Mouse (Mus musculus): ENCODE results near the gene Slc17a7. TPM values are rescaled to one million over a fixed set of nuclear protein-coding genes. Genes with fewer than 3 reads are reported as not detected.
"Not testable (repeated sequence)": the region's sequence is repeated elsewhere in the genome, so short reads cannot be mapped to it uniquely, and the experiment has no call there.

The Slc17a7 gene
- polyA plus RNA-seq, 1 experiment from 2014 or later: 1.2 TPM

- WGBS: 88% methylated on average over 3 of the region's 3 CpGs
Observed at GRCm38 (mm10) chr7:45160866-45161265, 2.9 kb upstream of the Slc17a7 start.

GRCm38 (mm10) chr7:45161612-45162473 lies 1.9 kb upstream of the Slc17a7 start:
- Histone ChIP-seq H3K9me3 (replicated peaks) (no peaks in the 10 kb centered on the region), H3K27ac (peak overlapping the region; percentile 35; the same call in 1 of the 2 replicates), H3K36me3 (peaks cover 35% of the 10 kb centered on the region), H3K27me3 (peaks cover 45% of the 10 kb centered on the region), H3K4me2 (replicated peaks) (peak overlapping the region; percentile 64), H3K4me3 (peak overlapping the region; percentile 33), H3K4me1 (peaks cover 15% of the 10 kb centered on the region), H3K9ac (no peak overlapping the region)
- peak; percentile 84 for ATAC-seq (ENCODE audit: low FRiP score)
- 7% methylated on average over 29 of the region's 35 CpGs for WGBS

More at GRCm38 (mm10) chr7:45160866-45161265, 2.9 kb upstream of the Slc17a7 start:
- H3K4me1 ChIP-seq: peaks cover 15% of the 10 kb centered on the region
- no peak for ATAC-seq (ENCODE audit: low FRiP score)
- no peak overlapping the region for H3K4me2 ChIP-seq (replicated peaks)
- H3K27me3 ChIP-seq: peaks cover 35% of the 10 kb centered on the region
- H3K9me3 ChIP-seq (replicated peaks): no peaks in the 10 kb centered on the region
- peaks cover 35% of the 10 kb centered on the region for H3K36me3 ChIP-seq
- no peak overlapping the region for H3K27ac ChIP-seq
- H3K4me3 ChIP-seq: no peak overlapping the region
- H3K9ac ChIP-seq: no peak overlapping the region

- no peak overlapping the region for H3K27ac ChIP-seq
- H3K4me3 ChIP-seq: peak overlapping the region; percentile 33
- ATAC-seq (ENCODE audit: low FRiP score): no peak
Observed at GRCm38 (mm10) chr7:45162551-45162950, 1.2 kb upstream of the Slc17a7 start.

GRCm38 (mm10) chr7:45162996-45163615 lies 643 bp upstream of the Slc17a7 start:
- Histone ChIP-seq H3K27me3 (peaks cover 58% of the 10 kb centered on the region), H3K4me1 (peaks cover 27% of the 10 kb centered on the region), H3K4me3 (0 out of 2 replicates have a peak overlapping the region, but pooled peaks have one; percentile 36), H3K36me3 (peaks cover 25% of the 10 kb centered on the region), H3K9me3 (replicated peaks) (no peaks in the 10 kb centered on the region), H3K4me2 (replicated peaks) (no peak overlapping the region), H3K9ac (no peak overlapping the region), H3K27ac (no peak overlapping the region)
- no peak for ATAC-seq (ENCODE audit: low FRiP score)
- 74% methylated on average over 9 of the region's 9 CpGs for WGBS

More at GRCm38 (mm10) chr7:45162551-45162950, 1.2 kb upstream of the Slc17a7 start:
- peaks cover 52% of the 10 kb centered on the region for H3K27me3 ChIP-seq
- 21% methylated on average over 6 of the region's 6 CpGs for WGBS
- no peak overlapping the region for H3K9ac ChIP-seq
- peak overlapping the region; percentile 64 for H3K4me2 ChIP-seq (replicated peaks)
- H3K9me3 ChIP-seq (replicated peaks): no peaks in the 10 kb centered on the region
- peaks cover 22% of the 10 kb centered on the region for H3K4me1 ChIP-seq
- peaks cover 30% of the 10 kb centered on the region for H3K36me3 ChIP-seq

- no peak overlapping the region for H3K9ac ChIP-seq
- peaks cover 6% of the 10 kb centered on the region for H3K9me3 ChIP-seq (replicated peaks)
- ATAC-seq (ENCODE audit: low FRiP score): no peak
- H3K27me3 ChIP-seq: peaks cover 75% of the 10 kb centered on the region
- no peak overlapping the region for H3K27ac ChIP-seq
- WGBS: 61% methylated on average over 5 of the region's 5 CpGs
- peaks cover 8% of the 10 kb centered on the region; the same call in 1 of the 2 replicates for H3K36me3 ChIP-seq
- H3K4me1 ChIP-seq: peaks cover 34% of the 10 kb centered on the region
- H3K4me2 ChIP-seq (replicated peaks): no peak overlapping the region
- no peak overlapping the region for H3K4me3 ChIP-seq
Observed at GRCm38 (mm10) chr7:45164833-45165232, 1.1 kb downstream of the Slc17a7 start.

- Histone ChIP-seq H3K4me3 (no peak overlapping the region), H3K9me3 (replicated peaks) (peaks cover 12% of the 10 kb centered on the region), H3K4me1 (peaks cover 34% of the 10 kb centered on the region), H3K4me2 (replicated peaks) (no peak overlapping the region), H3K36me3 (no peaks in the 10 kb centered on the region; the same call in 1 of the 2 replicates), H3K27me3 (peaks cover 84% of the 10 kb centered on the region), H3K27ac (no peak overlapping the region), H3K9ac (no peak overlapping the region)
- 41% methylated on average over 11 of the region's 11 CpGs for WGBS
- no peak for ATAC-seq (ENCODE audit: low FRiP score)
Observed at GRCm38 (mm10) chr7:45165701-45166100, 2.0 kb downstream of the Slc17a7 start.

GRCm38 (mm10) chr7:45166950-45167401 lies 3.2 kb downstream of the Slc17a7 start:
- ATAC-seq (ENCODE audit: low FRiP score): no peak
- Histone ChIP-seq H3K9ac (peak overlapping the region; percentile 27; the same call in 1 of the 2 replicates), H3K9me3 (replicated peaks) (peaks cover 12% of the 10 kb centered on the region), H3K4me1 (peaks cover 34% of the 10 kb centered on the region), H3K36me3 (no peaks in the 10 kb centered on the region), H3K27ac (no peak overlapping the region), H3K4me2 (replicated peaks) (no peak overlapping the region), H3K4me3 (no peak overlapping the region), H3K27me3 (peaks cover 95% of the 10 kb centered on the region)
- WGBS: 38% methylated on average over 5 of the region's 10 CpGs

GRCm38 (mm10) chr7:45167761-45168445 lies 4.2 kb downstream of the Slc17a7 start:
- WGBS: 2% methylated on average over 19 of the region's 19 CpGs
- no peak overlapping the region for H3K27ac ChIP-seq
- H3K4me1 ChIP-seq: peaks cover 26% of the 10 kb centered on the region
- ATAC-seq (ENCODE audit: low FRiP score): peak; percentile 36; the same call in 1 of the 2 replicates
- H3K9ac ChIP-seq: peak overlapping the region; percentile 9; the same call in 1 of the 2 replicates
- H3K9me3 ChIP-seq (replicated peaks): peaks cover 12% of the 10 kb centered on the region
- H3K36me3 ChIP-seq: no peaks in the 10 kb centered on the region
- no peak overlapping the region for H3K4me3 ChIP-seq
- H3K4me2 ChIP-seq (replicated peaks): peak overlapping the region; percentile 1
- peaks cover 98% of the 10 kb centered on the region for H3K27me3 ChIP-seq

GRCm38 (mm10) chr7:45168656-45169055 lies 4.9 kb downstream of the Slc17a7 start:
- Histone ChIP-seq H3K27me3 (peaks cover 96% of the 10 kb centered on the region), H3K27ac (no peak overlapping the region), H3K4me3 (peak overlapping the region; percentile 6; the same call in 1 of the 2 replicates), H3K9me3 (replicated peaks) (peaks cover 12% of the 10 kb centered on the region), H3K4me2 (replicated peaks) (peak overlapping the region; percentile 26; the same call in 1 of the 2 replicates), H3K4me1 (peaks cover 25% of the 10 kb centered on the region), H3K9ac (no peak overlapping the region), H3K36me3 (no peaks in the 10 kb centered on the region)
- 3% methylated on average over 24 of the region's 24 CpGs for WGBS
- ATAC-seq (ENCODE audit: low FRiP score): no peak

- H3K27me3 ChIP-seq: peaks cover 96% of the 10 kb centered on the region
- H3K27ac ChIP-seq: no peak overlapping the region
- no peak overlapping the region for H3K4me2 ChIP-seq (replicated peaks)
- peaks cover 20% of the 10 kb centered on the region for H3K4me1 ChIP-seq
- H3K9ac ChIP-seq: no peak overlapping the region
- no peaks in the 10 kb centered on the region for H3K36me3 ChIP-seq
- ATAC-seq (ENCODE audit: low FRiP score): no peak
- 95% methylated on average over 3 of the region's 3 CpGs for WGBS
- H3K4me3 ChIP-seq: no peak overlapping the region
- peaks cover 12% of the 10 kb centered on the region for H3K9me3 ChIP-seq (replicated peaks)
Observed at GRCm38 (mm10) chr7:45169495-45169894, 5.7 kb downstream of the Slc17a7 start.

GRCm38 (mm10) chr7:45172974-45173373 lies 9.2 kb downstream of the Slc17a7 start:
- no peak overlapping the region for H3K4me3 ChIP-seq
- H3K36me3 ChIP-seq: no peaks in the 10 kb centered on the region
- peaks cover 24% of the 10 kb centered on the region for H3K4me1 ChIP-seq
- H3K4me2 ChIP-seq (replicated peaks): no peak overlapping the region
- WGBS: 66% methylated on average over 7 of the region's 7 CpGs
- H3K9me3 ChIP-seq (replicated peaks): peaks cover 12% of the 10 kb centered on the region
- H3K27me3 ChIP-seq: peaks cover 96% of the 10 kb centered on the region
- no peak overlapping the region for H3K9ac ChIP-seq
- no peak for ATAC-seq (ENCODE audit: low FRiP score)
- no peak overlapping the region for H3K27ac ChIP-seq

GRCm38 (mm10) chr7:45173772-45174171 lies 10.0 kb downstream of the Slc17a7 start:
- H3K27me3 ChIP-seq: peaks cover 96% of the 10 kb centered on the region
- not testable (repeated sequence) for H3K36me3 ChIP-seq; H3K4me3 ChIP-seq; ATAC-seq (ENCODE audit: low FRiP score); H3K27ac ChIP-seq; H3K4me2 ChIP-seq (replicated peaks); H3K9ac ChIP-seq
- WGBS: 59% methylated on average over 1 of the region's 1 CpGs
- peaks cover 12% of the 10 kb centered on the region for H3K9me3 ChIP-seq (replicated peaks)
- peaks cover 16% of the 10 kb centered on the region for H3K4me1 ChIP-seq

All from hindbrain, embryonic 12.5 days (tissue).